Mouse (Mus musculus): ENCODE results near the gene Jph2. TPM values are rescaled to one million over a fixed set of nuclear protein-coding genes. Genes with fewer than 3 reads are reported as not detected.

Jph2 gene
- total and polyA plus RNA-seq, 3 experiments, result 193 to 391 (median 389) TPM

GRCm38 (mm10) chr2:163332368-163333055 is 65.3 kb downstream of the Jph2 start:
- no peak overlapping the region for H3K4me3 ChIP-seq
- peaks cover 2% of the 10 kb centered on the region for H3K4me1 ChIP-seq (ENCODE audit: control insufficient read depth, insufficient read depth, low read length)
- no peak overlapping the region for H3K27ac ChIP-seq
- no peaks in the 10 kb centered on the region for H3K79me2 ChIP-seq (replicated peaks; ENCODE audit: control insufficient read depth, insufficient read depth, low read length)
- no peak for DNase-seq
- H3K27me3 ChIP-seq (ENCODE audit: control insufficient read depth, insufficient read depth, low read length), result no peaks in the 10 kb centered on the region
- intact Hi-C loops (cut with DNase I), result loop anchor here (5.0 kb wide), 2 partner anchors 80 to 285 kb away; no protein-coding TSS in a partner anchor
- TF ChIP-seq EP300 (IDR thresholded peaks at IDR 0.05; ENCODE audit: insufficient read depth, low read depth, low read length) (no peak), POLR2A (IDR thresholded peaks at IDR 0.05; ENCODE audit: insufficient read depth, low read depth, low read length) (no peak), CTCF (IDR thresholded peaks at IDR 0.05) (no peak)
- H3K9ac ChIP-seq (ENCODE audit: low read depth, low read length), result no peak overlapping the region
- WGBS, result 34% methylated on average over 13 of the region's 13 CpGs
- H3K36me3 ChIP-seq (ENCODE audit: control insufficient read depth, insufficient read depth, low read length), result no peaks in the 10 kb centered on the region

- H3K27me3 ChIP-seq (ENCODE audit: control insufficient read depth, insufficient read depth, low read length), result no peaks in the 10 kb centered on the region
- H3K9ac ChIP-seq (ENCODE audit: low read depth, low read length), result no peak overlapping the region
- TF ChIP-seq EP300 (IDR thresholded peaks at IDR 0.05; ENCODE audit: insufficient read depth, low read depth, low read length), result no peak
- TF ChIP-seq POLR2A (IDR thresholded peaks at IDR 0.05; ENCODE audit: insufficient read depth, low read depth, low read length), result no peak
- TF ChIP-seq CTCF (IDR thresholded peaks at IDR 0.05), result no peak
- WGBS, result 76% methylated on average over 6 of the region's 6 CpGs
- peaks cover 2% of the 10 kb centered on the region for H3K4me1 ChIP-seq (ENCODE audit: control insufficient read depth, insufficient read depth, low read length)
- no peak for DNase-seq
- intact Hi-C loops (cut with DNase I), result loop anchor here (2.0 to 5.0 kb wide), 3 partner anchors 79 to 409 kb away; no protein-coding TSS in a partner anchor
- H3K36me3 ChIP-seq (ENCODE audit: control insufficient read depth, insufficient read depth, low read length), result no peaks in the 10 kb centered on the region
- no peak overlapping the region for H3K4me3 ChIP-seq
- no peaks in the 10 kb centered on the region for H3K79me2 ChIP-seq (replicated peaks; ENCODE audit: control insufficient read depth, insufficient read depth, low read length)
- no peak overlapping the region for H3K27ac ChIP-seq
Observed at GRCm38 (mm10) chr2:163331423-163331822, 66.4 kb downstream of the Jph2 start.

GRCm38 (mm10) chr2:163330742-163331141 is 67.1 kb downstream of the Jph2 start:
- 19% methylated on average over 7 of the region's 7 CpGs for WGBS

GRCm38 (mm10) chr2:163323163-163323562 is 74.6 kb downstream of the Jph2 start:
- peaks cover 2% of the 10 kb centered on the region; the same call in 1 of the 2 replicates for H3K27me3 ChIP-seq (ENCODE audit: control insufficient read depth, insufficient read depth, low read length)
- intact Hi-C loops (cut with DNase I), result no loop called here
- H3K36me3 ChIP-seq (ENCODE audit: control insufficient read depth, insufficient read depth, low read length), result no peaks in the 10 kb centered on the region
- DNase-seq, result no peak
- TF ChIP-seq EP300 (IDR thresholded peaks at IDR 0.05; ENCODE audit: insufficient read depth, low read depth, low read length) (no peak), CTCF (IDR thresholded peaks at IDR 0.05) (no peak), POLR2A (IDR thresholded peaks at IDR 0.05; ENCODE audit: insufficient read depth, low read depth, low read length) (no peak)
- no peak overlapping the region for H3K27ac ChIP-seq
- no peaks in the 10 kb centered on the region for H3K4me1 ChIP-seq (ENCODE audit: control insufficient read depth, insufficient read depth, low read length)
- 78% methylated on average over 1 of the region's 1 CpGs for WGBS
- H3K4me3 ChIP-seq, result no peak overlapping the region
- no peaks in the 10 kb centered on the region for H3K79me2 ChIP-seq (replicated peaks; ENCODE audit: control insufficient read depth, insufficient read depth, low read length)
- H3K9ac ChIP-seq (ENCODE audit: low read depth, low read length), result no peak overlapping the region

More at GRCm38 (mm10) chr2:163330742-163331141, 67.1 kb downstream of the Jph2 start:
- Histone ChIP-seq H3K36me3 (ENCODE audit: control insufficient read depth, insufficient read depth, low read length) (no peaks in the 10 kb centered on the region), H3K4me3 (no peak overlapping the region), H3K79me2 (replicated peaks; ENCODE audit: control insufficient read depth, insufficient read depth, low read length) (no peaks in the 10 kb centered on the region), H3K9ac (ENCODE audit: low read depth, low read length) (no peak overlapping the region), H3K27me3 (ENCODE audit: control insufficient read depth, insufficient read depth, low read length) (no peaks in the 10 kb centered on the region), H3K4me1 (ENCODE audit: control insufficient read depth, insufficient read depth, low read length) (peaks cover 2% of the 10 kb centered on the region), H3K27ac (no peak overlapping the region)
- TF ChIP-seq POLR2A (IDR thresholded peaks at IDR 0.05; ENCODE audit: insufficient read depth, low read depth, low read length) (0 out of 2 replicates have a peak, but pooled peaks have one; percentile 18), EP300 (IDR thresholded peaks at IDR 0.05; ENCODE audit: insufficient read depth, low read depth, low read length) (no peak), CTCF (IDR thresholded peaks at IDR 0.05) (peak; percentile 92)
- no peak for DNase-seq
- intact Hi-C loops (cut with DNase I), result loop anchor here (1.0 to 5.0 kb wide), 4 partner anchors 78 to 408 kb away; no protein-coding TSS in a partner anchor

- no peak for DNase-seq
- H3K27ac ChIP-seq, result no peak overlapping the region
- no peaks in the 10 kb centered on the region for H3K36me3 ChIP-seq (ENCODE audit: control insufficient read depth, insufficient read depth, low read length)
- TF ChIP-seq CTCF (IDR thresholded peaks at IDR 0.05), result peak; percentile 28
- no peak for TF ChIP-seq EP300 (IDR thresholded peaks at IDR 0.05; ENCODE audit: insufficient read depth, low read depth, low read length)
- no peak for TF ChIP-seq POLR2A (IDR thresholded peaks at IDR 0.05; ENCODE audit: insufficient read depth, low read depth, low read length)
- H3K4me3 ChIP-seq, result no peak overlapping the region
- WGBS, result 89% methylated on average over 3 of the region's 3 CpGs
- H3K79me2 ChIP-seq (replicated peaks; ENCODE audit: control insufficient read depth, insufficient read depth, low read length), result no peaks in the 10 kb centered on the region
- H3K9ac ChIP-seq (ENCODE audit: low read depth, low read length), result no peak overlapping the region
- peaks cover 2% of the 10 kb centered on the region; the same call in 1 of the 2 replicates for H3K27me3 ChIP-seq (ENCODE audit: control insufficient read depth, insufficient read depth, low read length)
- no peaks in the 10 kb centered on the region for H3K4me1 ChIP-seq (ENCODE audit: control insufficient read depth, insufficient read depth, low read length)
- intact Hi-C loops (cut with DNase I), result no loop called here
Observed at GRCm38 (mm10) chr2:163318777-163319176, 79.0 kb downstream of the Jph2 start.

GRCm38 (mm10) chr2:163317281-163317680 is 80.5 kb downstream of the Jph2 start:
- Histone ChIP-seq H3K4me3 (no peak overlapping the region), H3K4me1 (ENCODE audit: control insufficient read depth, insufficient read depth, low read length) (no peaks in the 10 kb centered on the region), H3K27me3 (ENCODE audit: control insufficient read depth, insufficient read depth, low read length) (no peaks in the 10 kb centered on the region), H3K9ac (ENCODE audit: low read depth, low read length) (no peak overlapping the region), H3K36me3 (ENCODE audit: control insufficient read depth, insufficient read depth, low read length) (no peaks in the 10 kb centered on the region), H3K27ac (no peak overlapping the region), H3K79me2 (replicated peaks; ENCODE audit: control insufficient read depth, insufficient read depth, low read length) (no peaks in the 10 kb centered on the region)
- WGBS, result 69% methylated on average over 4 of the region's 4 CpGs
- no peak for TF ChIP-seq CTCF (IDR thresholded peaks at IDR 0.05)
- TF ChIP-seq EP300 (IDR thresholded peaks at IDR 0.05; ENCODE audit: insufficient read depth, low read depth, low read length), result no peak
- no peak for TF ChIP-seq POLR2A (IDR thresholded peaks at IDR 0.05; ENCODE audit: insufficient read depth, low read depth, low read length)
- no peak for DNase-seq
- intact Hi-C loops (cut with DNase I), result no loop called here

Data from heart, adult 2 months (tissue).